Mouse (Mus musculus) T-helper 2 cell (primary cell): ENCODE measurements around the gene Gm7029.
"Not testable (repeated sequence)": the region's sequence is repeated elsewhere in the genome, so short reads cannot be mapped to it uniquely, and the experiment has no call there.

ENCODE experiments used
- in situ Hi-C: fragments of 300-600 bp; cut with MboI, MseI; formaldehyde crosslinking; loops from one replicate; pipeline ENCODE4 v1.15.1; 2025; ENCODE audit warnings: high pct_unique_total_duplicates

Gene Gm7029

GRCm38 (mm10) chr17:33873537-33873936 lies at the start of gene Gm7029:
Gene Gm7029 (plus strand): TSS chr17:33873837.
- in situ Hi-C loops, result not testable (repeated sequence)

GRCm38 (mm10) chr17:33824084-33824996 lies 49.3 kb upstream of the Gm7029 start, which contains the start of the genes Rps28 and Ndufa7:
Gene Rps28 (minus strand): TSS chr17:33824562.
Gene Ndufa7 (plus strand): TSS chr17:33824572.
- in situ Hi-C loops, result loop anchor here (5.0 kb wide), 1 partner anchor 137 kb away; the partner anchor contains the start of gene Hnrnpm

- in situ Hi-C loops, result loop anchor here (5.0 kb wide), 1 partner anchor 138 kb away; the partner anchor contains the start of gene Hnrnpm
Observed at GRCm38 (mm10) chr17:33824997-33825330, 48.7 kb upstream of the Gm7029 start.

GRCm38 (mm10) chr17:33825462-33825861 lies 48.2 kb upstream of the Gm7029 start:
- in situ Hi-C loops, result no loop called here

GRCm38 (mm10) chr17:33826850-33827249 lies 46.8 kb upstream of the Gm7029 start:
- in situ Hi-C loops, result no loop called here

GRCm38 (mm10) chr17:33828892-33829291 lies 44.7 kb upstream of the Gm7029 start:
- in situ Hi-C loops, result no loop called here

GRCm38 (mm10) chr17:33829561-33829960 lies 44.1 kb upstream of the Gm7029 start:
- in situ Hi-C loops, result no loop called here

- in situ Hi-C loops, result no loop called here
Observed at GRCm38 (mm10) chr17:33842966-33843795, 30.5 kb upstream of the Gm7029 start, which contains the start of gene Cd320. Gene Cd320 (plus strand): TSS chr17:33843091.

- in situ Hi-C loops, result no loop called here
Observed at GRCm38 (mm10) chr17:33844196-33844595, 29.4 kb upstream of the Gm7029 start.

- in situ Hi-C loops, result loop anchor here (5.0 kb wide), 1 partner anchor 34 kb away; no protein-coding TSS in a partner anchor
Observed at GRCm38 (mm10) chr17:33848139-33848538, 25.5 kb upstream of the Gm7029 start.

- in situ Hi-C loops, result no loop called here
Observed at GRCm38 (mm10) chr17:33851331-33851730, 22.3 kb upstream of the Gm7029 start.

GRCm38 (mm10) chr17:33857816-33858215 lies 15.8 kb upstream of the Gm7029 start:
- in situ Hi-C loops, result no loop called here

- in situ Hi-C loops, result no loop called here
Observed at GRCm38 (mm10) chr17:33865330-33866030, 8.2 kb upstream of the Gm7029 start.

- in situ Hi-C loops, result no loop called here
Observed at GRCm38 (mm10) chr17:33874411-33874810, 774 bp downstream of the Gm7029 start.

- in situ Hi-C loops, result not testable (repeated sequence)
Observed at GRCm38 (mm10) chr17:33875797-33876196, 2.2 kb downstream of the Gm7029 start.

GRCm38 (mm10) chr17:33884320-33884719 lies 10.7 kb downstream of the Gm7029 start:
- in situ Hi-C loops, result loop anchor here (5.0 kb wide), 1 partner anchor 37 kb away; no protein-coding TSS in a partner anchor

GRCm38 (mm10) chr17:33887802-33888201 lies 14.2 kb downstream of the Gm7029 start:
- in situ Hi-C loops, result not testable (repeated sequence)

GRCm38 (mm10) chr17:33888230-33888629 lies 14.6 kb downstream of the Gm7029 start:
- in situ Hi-C loops, result not testable (repeated sequence)

- in situ Hi-C loops, result loop anchor here (5.0 kb wide), 1 partner anchor 42 kb away; no protein-coding TSS in a partner anchor
Observed at GRCm38 (mm10) chr17:33889941-33890532, 16.4 kb downstream of the Gm7029 start.

GRCm38 (mm10) chr17:33890533-33891059 lies 17.0 kb downstream of the Gm7029 start, which contains the start of gene Kifc1:
Gene Kifc1 (minus strand): TSS chr17:33890661.
- in situ Hi-C loops, result loop anchor here (5.0 kb wide), 1 partner anchor 42 kb away; no protein-coding TSS in a partner anchor
